Mouse (Mus musculus): ENCODE data around the gene Hrc. TPM values are rescaled to one million over a fixed set of nuclear protein-coding genes. Genes with fewer than 3 reads are reported as not detected.
"Not testable (repeated sequence)": the region's sequence is repeated elsewhere in the genome, so short reads cannot be mapped to it uniquely, and the experiment has no call there.

Hrc gene
- polyA plus RNA-seq, 1 experiment from 2014 or later: 0.41 TPM

GRCm38 (mm10) chr7:45356087-45356486 is 21.0 kb downstream of the Hrc start:
- H3K9ac ChIP-seq: no peak overlapping the region
- DNase-seq (ENCODE audit: low spot score) (no peak), ATAC-seq (ENCODE audit: low FRiP score) (no peak)
- H3K36me3 ChIP-seq (replicated peaks; ENCODE audit: control insufficient read depth, insufficient read depth): peaks cover 77% of the 10 kb centered on the region
- no peaks in the 10 kb centered on the region for H3K9me3 ChIP-seq (ENCODE audit: control insufficient read depth, low read length)
- H3K4me3 ChIP-seq (replicated peaks; ENCODE audit: low read length): no peak overlapping the region
- 64% methylated on average over 13 of the region's 13 CpGs for WGBS
- no peaks in the 10 kb centered on the region for H3K27me3 ChIP-seq (ENCODE audit: control insufficient read depth, insufficient read depth, low read length)
- H3K4me1 ChIP-seq (replicated peaks; ENCODE audit: control insufficient read depth, insufficient read depth, low read length): no peaks in the 10 kb centered on the region; the same call in 1 of the 2 replicates
- no peak overlapping the region for H3K27ac ChIP-seq
- H3K4me2 ChIP-seq (replicated peaks): no peak overlapping the region

GRCm38 (mm10) chr7:45359081-45359480 is 24.0 kb downstream of the Hrc start:
- H3K27me3 ChIP-seq (ENCODE audit: control insufficient read depth, insufficient read depth, low read length); DNase-seq (ENCODE audit: low spot score); H3K27ac ChIP-seq; H3K9ac ChIP-seq; H3K4me2 ChIP-seq (replicated peaks); H3K4me1 ChIP-seq (replicated peaks; ENCODE audit: control insufficient read depth, insufficient read depth, low read length); H3K9me3 ChIP-seq (ENCODE audit: control insufficient read depth, low read length); H3K4me3 ChIP-seq (replicated peaks; ENCODE audit: low read length); ATAC-seq (ENCODE audit: low FRiP score): not testable (repeated sequence)
- peaks cover 50% of the 10 kb centered on the region for H3K36me3 ChIP-seq (replicated peaks; ENCODE audit: control insufficient read depth, insufficient read depth)
- 67% methylated on average over 10 of the region's 11 CpGs for WGBS

- Histone ChIP-seq H3K27me3 (ENCODE audit: control insufficient read depth, insufficient read depth, low read length) (no peaks in the 10 kb centered on the region; the same call in 1 of the 2 replicates), H3K4me1 (replicated peaks; ENCODE audit: control insufficient read depth, insufficient read depth, low read length) (peaks cover 18% of the 10 kb centered on the region), H3K4me2 (replicated peaks) (peak overlapping the region; percentile 74), H3K36me3 (replicated peaks; ENCODE audit: control insufficient read depth, insufficient read depth) (peaks cover 35% of the 10 kb centered on the region), H3K9ac (no peak overlapping the region), H3K9me3 (ENCODE audit: control insufficient read depth, low read length) (no peaks in the 10 kb centered on the region), H3K4me3 (replicated peaks; ENCODE audit: low read length) (no peak overlapping the region), H3K27ac (no peak overlapping the region)
- DNase-seq (ENCODE audit: low spot score) (no peak), ATAC-seq (ENCODE audit: low FRiP score) (no peak; the same call in 1 of the 2 replicates)
- WGBS: 57% methylated on average over 18 of the region's 18 CpGs
These were observed 25.5 kb downstream of the Hrc start for GRCm38 (mm10) chr7:45360404-45361125.

DNA sequence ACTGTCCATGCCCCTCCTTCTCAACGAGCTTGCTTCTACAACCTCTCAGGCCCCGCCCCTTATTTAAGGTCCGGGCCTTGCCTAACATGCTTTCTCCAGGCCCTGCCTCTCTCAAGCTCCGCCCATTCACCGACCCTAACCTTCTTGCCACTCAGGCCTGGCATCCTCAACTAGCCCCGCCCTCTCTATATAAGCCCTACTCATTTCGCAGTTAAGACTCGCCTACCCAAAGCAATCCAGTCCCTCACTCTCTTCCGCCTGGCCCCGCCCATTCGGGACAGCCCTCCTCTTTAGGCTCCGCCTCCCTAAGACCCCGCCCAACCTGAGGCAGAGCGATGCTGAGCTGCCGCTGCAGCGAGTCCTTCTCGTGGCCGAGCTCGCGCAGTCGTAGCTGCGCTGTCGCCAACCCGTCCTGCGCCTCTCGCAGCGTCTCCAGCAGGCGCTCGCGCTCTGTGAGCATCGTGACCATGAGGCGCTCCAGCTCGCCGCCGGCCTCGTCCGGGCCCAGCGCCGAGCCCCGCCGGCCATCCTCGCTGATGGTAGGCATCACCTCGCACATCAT is 26.2 kb downstream of the Hrc start:
- Histone ChIP-seq H3K27ac (peak overlapping the region; percentile 52), H3K4me3 (replicated peaks; ENCODE audit: low read length) (peak overlapping the region; percentile 38), H3K4me2 (replicated peaks) (peak overlapping the region; percentile 74), H3K4me1 (replicated peaks; ENCODE audit: control insufficient read depth, insufficient read depth, low read length) (peaks cover 19% of the 10 kb centered on the region), H3K9me3 (ENCODE audit: control insufficient read depth, low read length) (no peaks in the 10 kb centered on the region), H3K9ac (peak overlapping the region; percentile 60), H3K27me3 (ENCODE audit: control insufficient read depth, insufficient read depth, low read length) (no peaks in the 10 kb centered on the region; the same call in 1 of the 2 replicates), H3K36me3 (replicated peaks; ENCODE audit: control insufficient read depth, insufficient read depth) (peaks cover 27% of the 10 kb centered on the region)
- DNase-seq (ENCODE audit: low spot score): peak; percentile 84
- ATAC-seq (ENCODE audit: low FRiP score): peak; percentile 87
- WGBS: under 1% methylated on average over 43 of the region's 43 CpGs

GRCm38 (mm10) chr7:45362801-45363200 is 27.7 kb downstream of the Hrc start:
- DNase-seq (ENCODE audit: low spot score): no peak
- peaks cover 22% of the 10 kb centered on the region for H3K4me1 ChIP-seq (replicated peaks; ENCODE audit: control insufficient read depth, insufficient read depth, low read length)

DNA sequence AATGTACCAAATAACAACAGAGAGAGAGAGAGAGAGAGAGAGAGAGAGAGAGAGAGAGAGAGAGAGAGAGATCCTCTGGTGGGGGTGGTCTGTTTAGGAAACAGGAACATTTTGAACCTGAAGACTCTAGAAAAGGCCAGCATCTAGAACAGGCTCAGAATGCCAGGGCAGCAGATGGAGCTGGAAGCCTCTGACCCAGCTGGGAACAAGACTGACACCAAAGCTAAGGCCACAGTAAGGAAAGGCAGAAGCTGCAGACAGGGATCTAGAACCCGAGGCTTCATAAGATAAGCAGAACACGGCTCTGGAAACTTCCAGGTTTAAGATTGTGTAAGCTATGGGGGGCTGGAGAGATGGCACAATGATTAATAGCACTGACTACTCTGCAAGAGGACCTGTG is 28.9 kb downstream of the Hrc start:
- Histone ChIP-seq H3K4me3 (replicated peaks; ENCODE audit: low read length) (no peak overlapping the region), H3K9ac (no peak overlapping the region), H3K27me3 (ENCODE audit: control insufficient read depth, insufficient read depth, low read length) (peaks cover 3% of the 10 kb centered on the region), H3K4me1 (replicated peaks; ENCODE audit: control insufficient read depth, insufficient read depth, low read length) (peaks cover 30% of the 10 kb centered on the region), H3K4me2 (replicated peaks) (no peak overlapping the region), H3K36me3 (replicated peaks; ENCODE audit: control insufficient read depth, insufficient read depth) (peaks cover 5% of the 10 kb centered on the region; the same call in 1 of the 2 replicates), H3K9me3 (ENCODE audit: control insufficient read depth, low read length) (no peaks in the 10 kb centered on the region), H3K27ac (no peak overlapping the region)
- no peak for DNase-seq (ENCODE audit: low spot score)
- ATAC-seq (ENCODE audit: low FRiP score): no peak
- 92% methylated on average over 2 of the region's 2 CpGs for WGBS

More at GRCm38 (mm10) chr7:45362801-45363200, 27.7 kb downstream of the Hrc start:
- Histone ChIP-seq H3K27me3 (ENCODE audit: control insufficient read depth, insufficient read depth, low read length) (no peaks in the 10 kb centered on the region; the same call in 1 of the 2 replicates), H3K9ac (no peak overlapping the region), H3K4me2 (replicated peaks) (no peak overlapping the region), H3K4me3 (replicated peaks; ENCODE audit: low read length) (no peak overlapping the region), H3K36me3 (replicated peaks; ENCODE audit: control insufficient read depth, insufficient read depth) (peaks cover 14% of the 10 kb centered on the region), H3K27ac (no peak overlapping the region), H3K9me3 (ENCODE audit: control insufficient read depth, low read length) (no peaks in the 10 kb centered on the region)
- no peak for ATAC-seq (ENCODE audit: low FRiP score)
- WGBS: 6% methylated on average over 13 of the region's 13 CpGs

- Histone ChIP-seq H3K27me3 (ENCODE audit: control insufficient read depth, insufficient read depth, low read length) (peaks cover 8% of the 10 kb centered on the region), H3K9ac (peak overlapping the region; percentile 87), H3K36me3 (replicated peaks; ENCODE audit: control insufficient read depth, insufficient read depth) (no peaks in the 10 kb centered on the region), H3K9me3 (ENCODE audit: control insufficient read depth, low read length) (no peaks in the 10 kb centered on the region), H3K4me2 (replicated peaks) (peak overlapping the region; percentile 75), H3K4me1 (replicated peaks; ENCODE audit: control insufficient read depth, insufficient read depth, low read length) (peaks cover 33% of the 10 kb centered on the region), H3K27ac (peak overlapping the region; percentile 77), H3K4me3 (replicated peaks; ENCODE audit: low read length) (peak overlapping the region; percentile 80)
- WGBS: 4% methylated on average over 34 of the region's 35 CpGs
- peak; percentile 53 for DNase-seq (ENCODE audit: low spot score)
- ATAC-seq (ENCODE audit: low FRiP score): no peak
These were observed 30.9 kb downstream of the Hrc start for GRCm38 (mm10) chr7:45365742-45366651.

GRCm38 (mm10) chr7:45366652-45367019 is 31.5 kb downstream of the Hrc start, which contains the start of gene Ppfia3:
Gene Ppfia3, minus strand, starts transcription at chr7:45367019.
- Histone ChIP-seq H3K9ac (peak within 1 kb of the TSS; percentile 87), H3K36me3 (replicated peaks; ENCODE audit: control insufficient read depth, insufficient read depth) (0 out of 2 replicates have a peak, but pooled peaks cover 4% of the 10 kb centered on the region), H3K9me3 (ENCODE audit: control insufficient read depth, low read length) (no peaks in the 10 kb centered on the region), H3K4me2 (replicated peaks) (peak within 1 kb of the TSS; percentile 75), H3K4me3 (replicated peaks; ENCODE audit: low read length) (peak within 1 kb of the TSS; percentile 80), H3K4me1 (replicated peaks; ENCODE audit: control insufficient read depth, insufficient read depth, low read length) (peaks cover 35% of the 10 kb centered on the region), H3K27me3 (ENCODE audit: control insufficient read depth, insufficient read depth, low read length) (peaks cover 8% of the 10 kb centered on the region), H3K27ac (peak within 1 kb of the TSS; percentile 83)
- DNase-seq (ENCODE audit: low spot score) (no peak), ATAC-seq (ENCODE audit: low FRiP score) (peak; percentile 43)
- 0% methylated on average over 20 of the region's 26 CpGs for WGBS
